Mouse (Mus musculus) frontal cortex, adult 2 months (tissue): Measurements from ENCODE around the gene Ap5z1. TPM values are rescaled to one million over a fixed set of nuclear protein-coding genes. Genes with fewer than 3 reads are reported as not detected.

Experiments used
- DNase-seq, 2 experiments: peaks; one replicate each; pipeline ENCODE4 v3.0.0; 2022; ENCODE audit warnings: low spot score in 1 of 2; ENCODE audit errors: extremely low spot score in 1 of 2
- polyA plus RNA-seq: library from polyadenylated mRNA; depleted of rRNA; stranded (reverse); fragments of >200 nt; gene quantifications from 2 replicates; pipeline ENCODE4 v1.2.3, GENCODE M21; 2012; rRNA removed

The Ap5z1 gene
- polyA plus RNA-seq, 1 experiment = 30.8 TPM

- DNase-seq = no peak
These were observed 45.7 kb downstream of the Ap5z1 start for GRCm38 (mm10) chr5:142509141-142510060.

- DNase-seq = no peak
These were observed 46.3 kb downstream of the Ap5z1 start for GRCm38 (mm10) chr5:142510061-142510414.

- peak in 1 of 2 experiments; percentile 36 for DNase-seq
These were observed 48.4 kb downstream of the Ap5z1 start for GRCm38 (mm10) chr5:142512112-142512511.

- peak; percentile 11 to 52 for DNase-seq
These were observed 55.2 kb downstream of the Ap5z1 start for GRCm38 (mm10) chr5:142518973-142519372.

- DNase-seq = no peak
These were observed 56.6 kb downstream of the Ap5z1 start for GRCm38 (mm10) chr5:142520360-142520759.

- DNase-seq = no peak
These were observed 57.6 kb downstream of the Ap5z1 start for GRCm38 (mm10) chr5:142521195-142521866.

- DNase-seq = no peak
These were observed 61.1 kb downstream of the Ap5z1 start for GRCm38 (mm10) chr5:142524711-142525464.

Other genes with a start within 250 kb of the Ap5z1 start
- 19.1 and 19.2 TPM in 2 replicates for gene Foxk1, start 62.4 kb upstream of the Ap5z1 start, polyA plus RNA-seq
- 0.36 and 0.42 TPM in 2 replicates for gene Papolb, start 66.1 kb downstream of the Ap5z1 start, polyA plus RNA-seq
- 17.3 and 20.1 TPM in 2 replicates for gene Radil, start 87.2 kb downstream of the Ap5z1 start, polyA plus RNA-seq
- gene Mmd2, start 144.9 kb downstream of the Ap5z1 start, polyA plus RNA-seq = 108 and 118 TPM in 2 replicates
- gene Wipi2, start 163.8 kb downstream of the Ap5z1 start, polyA plus RNA-seq = 64.4 and 74.2 TPM in 2 replicates
- gene Slc29a4, start 228.6 kb downstream of the Ap5z1 start, polyA plus RNA-seq = 14.6 and 19.2 TPM in 2 replicates